Mouse (Mus musculus) 416B (cell line): ENCODE measurements around the gene Cryab.

ENCODE experiments used
- DNase-seq: peaks from one replicate; pipeline ENCODE4 v3.0.0; 2011; ENCODE audit warnings: low read depth

Gene Cryab

DNA sequence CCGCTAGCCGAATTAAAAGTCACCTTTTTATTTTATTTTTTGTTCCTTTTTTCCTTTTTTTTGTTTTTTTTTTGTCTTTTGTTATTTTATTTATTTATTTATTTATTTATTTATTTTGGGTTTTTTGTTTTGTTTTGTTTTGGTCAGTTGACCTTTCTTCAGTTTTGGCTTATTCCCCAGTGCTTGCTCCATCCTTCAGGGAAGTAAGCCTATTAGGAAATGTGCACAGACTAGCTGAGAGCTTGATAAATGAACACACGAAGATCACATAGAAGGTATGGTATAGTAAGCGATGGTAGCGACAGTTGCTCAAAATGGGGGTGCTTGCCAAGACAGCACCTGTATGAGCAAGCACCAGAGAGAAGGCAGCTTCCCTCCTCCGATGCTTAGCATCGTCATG lies 46.5 kb downstream of the Cryab start:
- DNase-seq, result no peak

DNA sequence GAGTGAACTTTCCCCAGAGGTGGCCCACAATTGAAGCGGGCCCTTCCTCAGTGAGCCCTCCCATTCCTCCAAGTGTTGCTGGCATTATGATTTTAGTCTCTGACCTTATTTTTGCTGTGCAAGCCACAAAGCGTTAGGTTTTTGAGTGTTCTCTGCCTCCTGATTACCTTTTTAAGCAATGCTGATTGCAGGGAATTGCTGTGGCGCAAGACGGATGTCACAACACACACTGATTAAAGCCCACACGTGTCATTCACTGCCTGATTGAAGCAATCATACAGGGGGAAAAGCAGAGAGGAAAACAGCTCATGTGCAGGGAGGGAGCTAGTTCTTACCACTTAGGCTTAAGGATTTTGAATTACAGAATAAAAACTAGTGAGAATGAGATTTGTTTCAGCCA lies 47.2 kb downstream of the Cryab start:
- peak; percentile 68 for DNase-seq

DNA sequence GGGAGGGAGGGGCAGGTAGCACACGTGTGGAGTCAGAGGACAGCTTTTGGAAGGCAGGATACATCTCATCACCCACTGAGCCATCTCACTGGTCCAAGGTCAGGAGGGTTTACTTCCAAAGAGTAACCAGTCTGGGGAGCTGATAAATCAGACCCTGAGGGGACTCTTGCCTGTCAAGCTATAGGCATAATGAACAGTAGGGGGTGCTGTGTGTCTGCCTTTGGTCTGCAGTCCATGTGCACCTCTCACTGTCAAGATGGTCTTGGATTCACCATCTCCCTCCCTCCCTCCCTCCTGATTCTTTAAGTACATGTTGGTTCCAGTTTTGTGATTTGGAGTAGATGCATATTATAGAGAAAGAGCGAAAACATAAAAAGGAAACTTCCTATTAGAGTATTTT lies 49.9 kb downstream of the Cryab start:
- DNase-seq, result peak; percentile 86

GRCm38 (mm10) chr9:50803055-50803671 lies 52.0 kb downstream of the Cryab start:
- DNase-seq, result no peak
